ENCODE assay signal across 13 mouse cellular contexts in genomic region chr4:151474895-151475470, GRCm38 (mm10).
"Had no signal": no experiment of that assay in that cellular context is flagged by ENCODE, and none has a peak within 500 bp of the region (broad histone marks: within the 10 kb centered on the region; RNA-seq: fewer than 3 reads in every experiment).

No protein-coding gene starts in this region.

- ATAC-seq: inflammation-experienced regulatory T-cells, adult 6 months; intestine, postnatal 0 days; liver, embryonic 12.5 days; midbrain, embryonic 16.5 days had no signal

- H3K27ac ChIP-seq: limb, embryonic 15.5 days; liver, embryonic 12.5 days; midbrain, embryonic 12.5 days; stomach, embryonic 15.5 days had no signal

- H3K9ac ChIP-seq: limb, embryonic 15.5 days; liver, embryonic 12.5 days; lung, embryonic 14.5 days; midbrain, embryonic 12.5 days; stomach, embryonic 15.5 days had no signal

- H3K9me3 ChIP-seq: limb, embryonic 15.5 days; liver, embryonic 12.5 days; stomach, embryonic 15.5 days had no signal

- H3K27me3 ChIP-seq: liver, embryonic 12.5 days; stomach, embryonic 15.5 days had no signal

- H3K4me3 ChIP-seq: limb, embryonic 15.5 days; liver, embryonic 12.5 days; midbrain, embryonic 12.5 days; stomach, embryonic 15.5 days had no signal

- DNase-seq: layer of hippocampus, postnatal 36 days; lung, embryonic 14.5 days; lung, postnatal 10 days; lung, postnatal 4 days; right cerebral cortex, postnatal 14 days; thymus, postnatal 36 days had no signal

- H3K4me2 ChIP-seq: limb, embryonic 15.5 days; liver, embryonic 12.5 days; lung, embryonic 14.5 days; midbrain, embryonic 12.5 days; stomach, embryonic 15.5 days had no signal

- H3K36me3 ChIP-seq: limb, embryonic 15.5 days; liver, embryonic 12.5 days; midbrain, embryonic 12.5 days; stomach, embryonic 15.5 days had no signal

- H3K4me1 ChIP-seq: limb, embryonic 15.5 days; liver, embryonic 12.5 days; stomach, embryonic 15.5 days had no signal
